Mouse (Mus musculus): Measurements from ENCODE around the gene Smoc2. TPM values are rescaled to one million over a fixed set of nuclear protein-coding genes. Genes with fewer than 3 reads are reported as not detected.

Gene Smoc2
- polyA plus RNA-seq, 2 experiments from 2014 or later, result not detected

DNA sequence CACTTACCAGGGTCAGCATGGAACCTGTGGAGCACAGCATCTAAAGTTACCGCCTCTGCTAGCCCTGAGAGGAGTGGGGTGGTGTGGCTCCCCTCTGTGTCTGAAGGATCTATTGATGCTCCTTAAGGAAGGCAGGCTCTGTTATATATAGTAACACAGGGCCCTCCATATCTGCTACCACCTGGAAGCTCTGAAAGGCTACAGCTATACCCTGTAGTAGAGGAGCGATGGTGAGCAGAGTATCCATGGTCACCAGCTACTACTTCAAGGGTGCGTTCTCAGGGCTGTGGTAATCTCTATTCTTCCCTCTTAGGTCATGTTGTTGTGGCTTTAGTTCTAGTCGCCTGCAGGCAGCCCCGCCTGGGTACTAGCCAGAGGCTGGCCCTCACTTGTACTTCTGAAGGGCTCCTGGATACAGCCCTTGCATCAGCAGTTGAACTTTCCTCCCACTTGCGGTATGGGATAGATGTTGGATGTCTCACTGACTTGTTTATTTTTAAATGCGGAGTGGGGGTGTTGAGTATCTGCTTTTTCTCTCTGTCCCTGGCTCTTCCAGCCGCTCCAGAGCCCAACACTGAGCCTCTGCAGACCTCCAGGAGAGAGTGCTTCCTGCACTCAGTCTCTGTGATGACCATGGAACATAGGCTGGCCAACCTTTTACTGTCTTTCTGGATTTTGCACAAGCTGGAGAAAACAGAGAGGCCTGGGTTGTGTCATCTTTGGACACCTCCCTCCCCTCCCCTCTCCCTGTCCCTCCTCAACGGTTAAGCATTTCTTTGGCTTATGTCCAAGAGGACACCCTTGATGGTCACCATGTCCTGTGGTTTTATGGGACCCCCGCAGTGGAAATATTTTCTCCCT, 74.1 kb downstream of the Smoc2 start:
- ATAC-seq, result no peak

DNA sequence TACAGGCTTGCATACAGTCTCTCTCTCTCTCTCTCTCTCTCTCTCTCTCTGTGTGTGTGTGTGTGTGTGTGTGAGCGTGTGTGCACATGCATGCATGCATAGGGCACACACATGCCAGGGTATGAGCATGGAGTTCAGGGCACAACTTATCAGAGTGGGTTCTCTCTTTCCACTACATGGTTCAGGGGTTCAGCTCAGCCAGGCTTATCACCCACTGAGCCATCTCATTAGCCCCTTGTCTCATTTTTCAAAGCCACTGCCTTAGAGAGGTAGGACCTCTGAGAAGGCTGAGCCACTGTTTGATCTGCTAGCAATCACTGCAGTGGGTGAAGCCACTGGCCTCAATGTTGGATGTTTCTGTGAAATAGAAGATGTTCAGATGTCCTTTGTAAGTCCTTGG, 82.2 kb downstream of the Smoc2 start:
- no peak for ATAC-seq

DNA sequence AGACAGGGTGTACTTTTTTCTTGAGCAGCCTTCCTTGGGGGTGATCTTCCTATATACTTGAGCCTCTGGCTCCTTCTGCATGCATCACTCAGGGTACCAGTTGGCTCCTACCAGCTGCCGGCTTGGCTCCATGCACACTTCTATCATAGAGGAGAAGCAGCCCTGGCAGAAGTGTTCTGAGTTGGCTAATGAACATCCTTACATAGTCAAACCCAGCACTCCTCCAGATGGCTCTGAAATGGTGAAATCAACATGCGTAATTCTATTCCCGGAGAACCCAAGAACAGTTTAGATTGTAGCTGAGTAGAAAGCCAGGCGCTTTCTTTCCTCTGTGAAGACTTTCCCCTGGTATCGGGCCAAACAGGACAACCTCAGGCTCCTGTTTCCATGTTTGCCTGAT, 91.2 kb downstream of the Smoc2 start:
- no peak for ATAC-seq

DNA sequence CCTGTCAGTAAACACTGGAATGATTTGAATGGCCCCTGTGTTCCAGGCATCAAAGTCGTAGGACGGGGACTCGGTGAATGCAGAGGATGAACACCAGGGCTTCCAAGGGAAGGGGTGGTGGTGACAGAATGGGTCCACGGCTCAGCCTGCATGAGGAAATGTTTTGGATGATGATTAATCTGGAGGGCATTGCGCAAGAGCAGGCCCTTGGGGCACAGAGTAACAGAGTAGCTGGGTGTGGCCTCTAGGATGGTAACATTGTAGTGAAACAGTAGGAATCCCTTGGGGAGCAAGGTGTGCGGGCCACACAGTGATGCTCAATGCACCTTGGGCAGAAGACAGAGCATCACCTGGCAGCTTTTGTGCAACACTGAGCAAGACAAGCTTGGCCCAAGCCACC, 92.3 kb downstream of the Smoc2 start:
- no peak for ATAC-seq

DNA sequence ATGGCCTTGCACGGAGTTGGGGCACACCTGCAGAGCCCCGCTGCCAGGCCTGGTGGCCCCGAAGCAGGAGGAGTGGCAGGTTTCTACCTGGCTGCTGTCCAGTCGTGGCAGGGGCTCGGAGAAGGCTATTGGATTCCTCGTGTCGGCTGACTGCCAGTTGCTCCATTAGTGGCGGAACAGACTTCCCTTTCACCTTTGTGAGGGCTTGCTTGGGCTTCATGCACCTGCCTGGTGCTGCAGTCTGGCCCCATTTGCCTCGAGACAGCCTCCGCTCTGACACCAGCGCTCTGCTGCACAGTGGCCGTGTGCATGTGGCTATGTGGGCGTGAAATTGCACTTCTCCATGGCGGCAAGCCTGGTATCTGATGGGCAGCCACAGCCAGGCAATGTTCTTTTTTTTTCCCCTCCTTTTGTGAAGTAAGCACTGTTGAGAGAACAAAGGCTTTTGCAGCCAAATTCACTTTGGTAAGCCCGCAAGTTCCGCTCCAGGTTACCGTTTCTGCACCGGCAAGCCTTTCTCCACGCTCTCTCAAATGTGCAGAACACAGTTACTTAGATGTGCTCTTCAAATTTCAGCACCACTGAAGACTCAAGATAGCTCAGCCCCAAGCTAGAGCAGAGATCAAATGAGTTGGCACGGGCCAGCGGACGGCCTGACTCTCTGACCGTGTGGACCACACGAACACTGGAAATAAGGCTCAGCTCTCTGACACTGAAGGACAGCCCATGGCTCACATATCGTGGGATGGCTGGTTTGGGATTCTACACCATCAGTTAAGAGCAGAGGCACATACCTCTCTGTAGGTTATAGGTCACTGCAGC, 93.2 kb downstream of the Smoc2 start:
- no peak for ATAC-seq

DNA sequence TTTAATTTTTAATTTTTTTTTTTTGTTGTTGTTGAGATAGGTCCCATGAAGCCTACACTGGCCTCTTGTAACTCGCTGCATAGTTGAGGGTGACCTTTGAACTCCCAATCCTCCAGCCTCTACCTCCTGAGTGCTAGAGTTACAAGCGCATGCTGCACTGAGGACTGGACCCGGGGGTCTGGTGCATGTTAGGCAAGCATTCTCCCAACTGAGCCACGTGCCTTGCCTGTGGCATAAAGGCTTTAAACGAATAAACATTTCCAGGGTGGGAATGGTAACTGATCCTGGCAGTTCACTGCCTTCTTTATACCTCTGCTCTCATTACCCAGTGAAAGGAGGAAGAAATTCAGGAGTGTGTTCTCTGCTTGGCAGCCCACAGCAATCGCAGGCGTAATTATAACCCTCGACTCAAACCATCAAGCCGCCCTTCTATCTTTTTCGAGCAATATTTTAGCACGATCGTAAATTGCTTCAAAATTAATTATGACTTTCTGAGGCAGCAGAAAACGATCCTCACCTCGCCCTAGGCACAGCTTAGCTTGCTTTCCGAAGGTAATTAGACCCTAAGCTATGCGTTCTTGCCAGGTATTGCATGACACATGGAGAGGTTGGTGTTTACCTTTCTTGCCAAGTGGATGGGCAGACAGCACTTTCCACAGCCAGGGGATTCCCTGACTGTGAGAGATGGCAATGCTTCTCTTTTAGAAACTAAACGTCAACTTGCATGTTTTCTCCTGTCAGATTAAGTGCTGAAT, 99.6 kb downstream of the Smoc2 start:
- no peak for ATAC-seq

DNA sequence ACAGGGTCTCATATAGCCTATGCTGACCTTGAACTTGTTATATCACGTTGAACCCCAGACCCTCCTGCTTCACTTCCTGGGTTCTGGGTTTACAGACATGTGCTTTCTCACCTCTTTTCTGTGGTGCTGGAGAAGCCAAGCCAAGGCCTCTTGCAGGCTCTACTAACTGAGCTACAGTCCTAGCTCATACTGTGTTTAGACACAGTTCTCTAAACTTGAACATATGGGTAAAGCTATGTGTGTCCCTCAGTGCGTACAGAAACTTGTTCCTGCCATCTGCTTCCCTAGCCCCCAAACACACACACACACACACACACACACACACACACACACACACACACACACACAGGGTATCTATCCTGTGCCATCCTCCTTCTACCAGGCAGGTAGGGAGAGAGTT, 100.2 kb downstream of the Smoc2 start:
- ATAC-seq, result no peak

DNA sequence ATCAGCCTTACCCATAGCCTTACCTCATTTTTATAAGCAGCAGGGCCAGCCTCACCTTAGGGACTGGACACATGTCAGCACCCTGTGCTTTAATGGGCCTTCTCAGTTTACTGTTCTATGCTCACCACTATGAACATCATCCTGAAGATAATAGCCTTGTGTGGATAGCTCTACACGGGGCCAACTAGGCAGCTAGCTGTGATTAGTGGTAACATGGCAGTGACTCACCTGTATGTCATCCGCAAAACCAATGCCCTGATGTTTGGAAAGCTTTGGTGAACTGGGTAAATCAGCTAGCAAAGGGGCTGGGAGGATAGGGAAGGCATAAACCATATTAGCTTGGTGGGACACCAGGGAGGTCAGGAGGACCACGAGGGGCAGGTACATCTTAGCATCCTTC, 100.7 kb downstream of the Smoc2 start:
- no peak for ATAC-seq

DNA sequence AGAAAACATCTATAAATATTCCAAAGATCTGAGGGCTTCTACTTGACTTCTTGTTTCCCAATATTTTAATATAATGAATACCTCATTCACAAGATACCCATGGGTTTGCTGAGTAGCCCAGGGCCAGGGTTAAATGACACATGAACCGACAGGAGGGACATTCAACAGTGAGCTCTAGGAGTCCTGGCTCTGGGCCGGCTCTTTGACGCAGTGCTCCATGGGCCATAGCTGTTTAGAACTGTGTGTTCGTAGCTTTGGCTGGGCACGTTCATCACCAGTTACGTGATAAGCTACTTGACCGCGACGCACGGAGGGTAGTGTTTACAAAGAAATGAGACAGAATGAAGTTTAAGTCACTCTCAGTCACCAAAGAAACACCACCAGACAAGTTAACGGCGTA, 101.2 kb downstream of the Smoc2 start:
- ATAC-seq, result no peak

DNA sequence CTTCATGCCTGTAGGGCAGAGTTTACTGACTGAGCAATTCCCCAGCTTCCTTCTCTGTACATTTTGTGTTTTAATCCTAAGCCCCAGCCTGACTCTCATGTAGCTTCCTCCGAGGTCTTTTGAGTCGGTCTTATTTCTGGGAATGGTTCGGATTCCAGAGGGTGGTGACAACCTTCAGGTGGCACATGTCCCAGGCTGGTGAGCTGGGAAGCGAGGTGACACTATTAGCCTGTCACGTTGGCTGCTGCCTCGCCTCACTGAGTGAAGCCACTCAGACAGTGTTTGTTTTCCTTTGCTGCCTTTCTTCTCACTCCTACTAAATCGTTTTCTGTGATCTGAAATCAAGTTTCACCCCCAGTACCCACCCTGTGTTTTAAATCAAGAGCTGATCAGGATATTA, 102.2 kb downstream of the Smoc2 start:
- no peak for ATAC-seq

DNA sequence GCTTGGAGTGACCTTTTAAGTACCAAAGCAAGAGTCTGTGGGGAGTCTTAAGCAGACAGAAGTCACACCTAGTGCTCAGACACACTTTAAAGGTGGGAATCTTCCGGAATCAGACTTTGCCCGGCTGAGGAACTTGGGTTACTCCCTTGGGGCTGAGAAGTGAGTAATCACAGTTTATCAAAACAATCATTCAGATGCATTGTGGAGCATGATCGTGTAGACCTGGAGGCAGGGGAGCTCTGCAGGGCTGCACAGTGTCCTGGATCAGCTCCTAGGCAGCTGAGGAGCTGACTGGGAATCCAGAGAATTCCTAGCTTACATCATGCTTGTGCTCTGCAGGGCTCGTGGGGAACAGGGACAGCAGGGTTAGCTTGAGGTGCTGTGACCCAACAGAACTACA, 104.7 kb downstream of the Smoc2 start:
- ATAC-seq, result no peak

DNA sequence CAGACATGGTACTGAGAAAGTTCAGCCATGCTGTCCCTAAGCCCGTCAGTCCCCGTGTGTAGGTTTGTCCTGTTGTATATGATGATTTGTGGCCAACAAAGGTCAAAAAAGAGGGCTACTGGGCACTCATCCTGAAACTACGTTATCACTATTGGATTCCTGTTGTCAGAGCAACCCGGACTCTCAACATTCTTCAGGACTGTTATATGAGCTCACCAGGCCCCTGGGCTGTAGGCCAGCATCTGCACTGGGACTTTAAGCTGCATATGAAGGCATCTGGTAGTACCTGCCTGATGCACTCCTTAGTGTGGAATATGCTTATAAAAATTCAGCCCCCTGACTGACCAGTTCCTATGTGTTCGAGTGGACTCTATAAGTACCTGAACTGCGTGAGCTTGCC, 105.7 kb downstream of the Smoc2 start:
- no peak for ATAC-seq

DNA sequence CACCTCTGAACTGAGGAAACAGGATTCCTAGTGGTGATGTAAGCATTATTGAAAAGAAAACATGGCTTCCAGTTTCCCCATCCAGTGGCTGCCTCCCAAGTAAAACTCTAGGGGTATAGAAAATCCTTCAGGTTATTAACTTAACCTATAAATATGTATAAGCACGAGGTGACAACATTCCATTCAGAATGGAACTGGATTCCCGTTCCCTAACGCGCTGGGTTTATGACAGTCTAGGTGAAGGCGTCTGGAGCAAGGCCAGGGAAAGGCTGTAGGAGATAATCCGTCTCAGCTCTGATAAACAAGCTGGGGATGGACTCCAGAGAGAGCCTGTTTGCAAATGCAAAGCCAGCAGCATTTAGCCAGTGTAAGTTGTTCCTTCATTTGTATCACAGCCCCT, 108.0 kb downstream of the Smoc2 start:
- ATAC-seq, result no peak

DNA sequence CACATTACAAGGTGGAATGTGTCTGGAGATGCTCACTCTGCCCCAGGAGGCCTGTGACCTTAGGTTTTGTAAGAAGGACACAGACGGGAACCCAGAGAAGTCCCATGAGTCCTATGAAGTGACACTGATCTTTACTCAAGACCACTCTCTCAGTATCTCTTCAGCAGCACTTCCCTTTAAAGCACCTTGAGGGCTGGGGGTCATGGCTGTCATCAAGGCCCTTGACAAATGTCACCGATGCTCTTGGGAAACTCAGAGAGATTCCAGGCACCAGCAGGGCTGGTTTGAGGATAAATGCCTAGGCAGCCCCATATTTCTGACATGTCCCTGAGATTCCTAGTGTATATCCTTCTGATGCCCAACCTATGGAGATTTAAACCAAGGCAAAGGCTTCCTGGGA, 113.1 kb downstream of the Smoc2 start:
- ATAC-seq, result no peak

DNA sequence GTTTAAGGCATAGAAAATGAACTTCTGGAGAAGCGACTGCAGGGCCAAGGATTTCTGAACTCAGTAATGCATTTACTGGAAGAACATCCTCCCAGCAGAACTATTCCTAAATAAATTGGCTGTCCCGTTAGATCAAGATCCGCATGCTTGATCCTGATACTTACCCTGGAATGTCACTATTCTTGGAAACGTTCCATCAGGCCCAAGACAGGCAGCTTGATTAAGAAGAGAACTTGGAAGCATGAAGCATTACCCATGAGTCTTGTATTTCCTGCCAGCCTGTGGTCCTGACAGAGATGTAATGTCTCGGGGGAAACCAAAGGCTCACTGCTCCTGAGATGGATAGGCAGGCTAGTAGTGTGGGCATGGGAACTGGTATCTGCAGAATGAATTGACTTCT, 115.6 kb downstream of the Smoc2 start:
- no peak for ATAC-seq

DNA sequence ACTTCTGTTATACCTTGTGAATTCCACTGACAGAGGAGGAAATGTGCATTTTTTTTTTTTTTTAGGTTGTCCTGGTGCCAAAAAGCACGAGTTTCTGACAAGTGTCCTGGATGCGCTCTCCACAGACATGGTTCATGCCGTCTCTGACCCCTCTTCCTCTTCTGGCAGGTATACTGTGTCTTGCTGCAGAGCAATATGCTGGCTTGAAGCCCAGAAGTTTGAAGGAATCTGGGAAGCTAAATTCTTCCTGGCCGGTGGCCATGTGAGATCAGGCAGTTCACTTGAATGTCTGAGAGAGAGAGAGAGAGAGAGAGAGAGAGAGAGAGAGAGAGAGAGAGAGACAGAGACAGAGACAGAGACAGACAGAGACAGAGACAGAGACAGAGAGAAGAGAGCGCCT, 118.2 kb downstream of the Smoc2 start:
- ATAC-seq, result no peak

DNA sequence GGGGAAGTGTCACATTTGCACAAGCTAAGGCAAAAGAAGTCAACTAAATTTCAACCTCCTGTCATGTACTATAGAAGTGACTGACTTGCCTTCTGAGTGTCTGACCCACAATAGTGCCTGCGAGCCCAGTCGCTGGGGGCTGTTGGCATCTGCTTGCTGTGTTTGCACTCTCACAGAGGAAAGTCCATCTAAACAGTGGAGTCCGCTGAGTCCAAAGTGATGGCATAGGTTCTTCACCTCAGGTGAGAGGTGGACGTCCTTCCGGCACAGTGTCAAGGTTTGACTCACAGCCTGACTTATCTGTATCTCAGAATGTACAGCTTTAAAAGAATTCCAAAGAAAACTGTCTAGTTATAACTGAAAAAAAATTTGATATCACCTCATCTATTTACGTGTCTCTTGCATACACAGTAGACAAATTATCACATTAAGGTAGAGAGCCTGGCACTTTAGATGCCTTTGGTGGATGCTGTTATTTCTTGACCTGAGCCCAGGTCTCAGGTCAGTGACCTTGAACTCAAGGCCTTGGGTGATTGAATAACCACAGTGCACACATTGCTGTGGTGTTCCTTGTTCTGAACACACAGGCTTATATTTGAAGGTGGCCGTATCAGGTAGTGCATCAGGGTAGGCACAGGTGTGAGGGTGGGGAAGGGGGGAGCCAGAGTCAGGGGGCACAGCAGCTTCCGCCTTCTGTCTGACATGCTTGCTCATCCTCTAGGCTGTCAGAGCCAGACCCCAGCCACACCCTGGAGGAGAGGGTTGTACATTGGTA, 119.5 kb downstream of the Smoc2 start:
- ATAC-seq, result no peak

DNA sequence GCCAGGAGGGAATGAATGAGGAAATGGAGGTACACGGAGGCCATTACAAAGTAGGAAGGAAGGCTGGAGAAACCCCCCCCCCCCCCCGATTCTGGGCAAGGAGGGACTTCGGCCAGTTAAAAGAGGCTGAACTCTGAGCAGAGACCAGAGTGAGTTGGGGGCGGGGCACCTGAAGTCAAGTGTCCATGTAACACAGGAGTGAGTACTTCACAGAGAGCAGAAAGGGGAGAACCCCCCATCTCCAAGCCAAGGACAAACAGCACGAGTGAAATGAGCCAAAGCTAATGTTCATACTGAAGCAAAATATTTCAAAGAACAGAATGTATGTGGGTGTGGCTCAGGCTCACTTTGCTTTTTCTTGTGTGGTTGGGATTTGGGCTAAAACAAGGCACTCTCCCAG, 121.7 kb downstream of the Smoc2 start:
- ATAC-seq, result no peak

DNA sequence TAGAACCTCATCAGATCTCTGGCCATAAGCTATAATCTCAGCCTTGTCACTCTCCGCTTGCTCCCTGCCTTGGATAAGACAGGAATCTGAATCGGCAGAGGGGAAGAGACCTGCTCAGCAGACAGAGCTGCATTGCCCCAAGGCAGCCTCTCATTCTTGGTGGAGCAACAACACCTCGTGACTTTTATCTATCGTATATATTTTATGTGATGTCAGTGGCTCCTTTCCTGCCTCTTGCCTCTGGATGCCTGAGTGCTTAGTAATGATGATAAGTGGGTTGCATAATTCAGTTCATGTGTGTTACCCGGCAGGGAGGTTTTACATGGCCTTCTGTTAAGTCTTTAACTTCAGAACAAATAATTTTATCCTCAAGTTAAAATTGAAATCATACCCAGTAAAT, 128.6 kb downstream of the Smoc2 start:
- no peak for ATAC-seq

DNA sequence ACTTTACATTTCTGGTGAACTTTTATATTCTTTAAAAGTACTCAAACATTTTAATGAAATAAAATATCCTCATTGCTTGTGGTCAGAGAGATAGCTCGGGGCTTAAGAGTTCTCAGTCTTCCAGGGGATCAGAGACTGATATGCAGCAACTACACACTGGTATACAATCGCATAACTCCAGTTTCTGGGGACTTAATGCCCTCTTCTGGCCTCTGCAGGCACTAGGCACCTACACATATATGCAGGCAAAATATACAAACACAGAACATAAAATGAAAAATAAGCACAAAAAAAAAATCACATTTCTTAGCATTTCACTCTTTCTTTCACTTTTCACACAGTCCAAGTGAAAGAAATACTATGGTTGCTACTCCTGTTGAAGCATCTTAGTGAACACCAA, 133.2 kb downstream of the Smoc2 start:
- no peak for ATAC-seq

DNA sequence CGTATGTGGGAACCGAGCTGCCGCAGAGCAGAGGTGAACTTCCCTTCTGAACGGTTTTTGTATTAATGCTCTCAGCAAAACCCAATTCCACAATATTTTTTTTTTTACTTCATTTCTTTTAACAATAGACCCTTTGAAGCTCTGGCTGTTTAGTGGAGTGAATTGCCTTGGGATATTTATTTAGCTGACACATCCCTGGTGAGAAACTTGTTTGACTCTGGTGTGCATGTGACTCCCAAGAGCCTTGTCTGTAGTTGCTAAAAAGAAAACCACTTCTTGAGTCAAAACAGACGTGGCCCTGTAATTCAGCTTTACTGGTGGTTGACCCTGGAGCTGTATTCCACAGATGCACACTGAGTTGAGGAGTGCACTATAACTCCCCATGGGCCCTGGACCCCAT, 135.2 kb downstream of the Smoc2 start:
- ATAC-seq, result no peak

DNA sequence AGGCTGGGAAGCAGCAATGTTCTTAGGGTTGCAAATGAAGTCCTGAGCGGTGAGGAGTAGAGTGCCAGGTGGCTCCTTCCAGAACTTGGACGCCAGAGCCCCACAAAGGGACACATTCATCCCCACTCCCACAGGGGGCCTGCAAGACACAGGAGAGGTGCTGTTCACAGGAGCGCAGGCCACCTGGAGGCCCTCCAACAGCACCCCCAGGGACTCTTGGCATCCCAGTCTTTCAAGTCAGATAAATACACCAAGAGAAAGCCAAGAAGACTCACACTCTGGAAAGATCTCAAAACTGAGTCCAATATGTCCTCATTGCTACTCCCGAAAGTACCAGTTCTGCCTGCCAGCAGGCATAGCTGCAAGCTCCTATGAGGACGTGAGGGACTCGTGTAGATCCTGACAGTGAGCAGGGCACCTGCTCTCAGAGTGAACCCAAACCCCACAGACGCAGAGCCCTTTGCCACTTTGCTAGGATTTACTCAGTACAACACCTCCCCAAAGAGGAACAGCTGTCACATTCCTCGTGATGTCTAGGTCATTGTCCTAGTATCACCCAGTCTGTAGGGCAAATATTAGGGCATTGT, 141.2 kb downstream of the Smoc2 start:
- ATAC-seq, result no peak
